Mouse (Mus musculus) midbrain, embryonic 12.5 days (tissue): ENCODE results near the gene Herc3. TPM values are rescaled to one million over a fixed set of nuclear protein-coding genes. Genes with fewer than 3 reads are reported as not detected.

Experiments used
- ATAC-seq: fragments of 200-750 bp; cut with Nextera tagmentation; 2 replicates; pipeline ENCODE4 v1.8.0; 2017; ENCODE audit warnings: low read depth, moderate TSS enrichment, moderate library complexity; ENCODE audit not compliant: low FRiP score
- H3K27ac ChIP-seq: fragments of 300-500 bp; sonication (generic); replicated peaks from 2 replicates; pipeline ENCODE4 v1.5.1; 2016; ENCODE audit warnings: mild to moderate bottlenecking
- H3K27me3 ChIP-seq: fragments of 300-500 bp; sonication (generic); 2 replicates; pipeline ENCODE4 v1.6.1; 2016; ENCODE audit warnings: mild to moderate bottlenecking
- H3K36me3 ChIP-seq: fragments of 300-500 bp; sonication (generic); 2 replicates; pipeline ENCODE4 v1.6.1; 2016
- H3K4me1 ChIP-seq: fragments of 300-500 bp; sonication (generic); 2 replicates; pipeline ENCODE4 v1.6.1; 2016
- H3K4me2 ChIP-seq: fragments of 300-500 bp; sonication (generic); replicated peaks from 2 replicates; pipeline ENCODE4 v1.6.1; 2016; ENCODE audit warnings: mild to moderate bottlenecking, moderate library complexity
- H3K4me3 ChIP-seq: fragments of 300-500 bp; sonication (generic); 2 replicates; pipeline ENCODE4 v1.5.1; 2016; ENCODE audit warnings: mild to moderate bottlenecking
- H3K9ac ChIP-seq: fragments of 300-500 bp; sonication (generic); replicated peaks from 2 replicates; pipeline ENCODE4 v1.6.1; 2016; ENCODE audit warnings: mild to moderate bottlenecking, moderate library complexity
- H3K9me3 ChIP-seq: fragments of 300-500 bp; sonication (generic); 2 replicates; pipeline ENCODE4 v1.6.1; 2016; ENCODE audit warnings: mild to moderate bottlenecking
- WGBS: fragments of 180-500 bp; shearing (Covaris S2); methylation state at CpG from one replicate; pipeline ENCODE4 v1.1.7; 2016; 5-methylcytosine and 5-hydroxymethylcytosine counted together
- polyA plus RNA-seq: library from polyadenylated mRNA; unstranded; fragments of >200 nt; fragmentation: Nextera tagmentation; extraction: Ambion mirVana; gene quantifications from 2 replicates; pipeline ENCODE4 v1.2.1, GENCODE M21; 2016

The Herc3 gene
- polyA plus RNA-seq, 1 experiment from 2014 or later: 15.9 TPM

DNA sequence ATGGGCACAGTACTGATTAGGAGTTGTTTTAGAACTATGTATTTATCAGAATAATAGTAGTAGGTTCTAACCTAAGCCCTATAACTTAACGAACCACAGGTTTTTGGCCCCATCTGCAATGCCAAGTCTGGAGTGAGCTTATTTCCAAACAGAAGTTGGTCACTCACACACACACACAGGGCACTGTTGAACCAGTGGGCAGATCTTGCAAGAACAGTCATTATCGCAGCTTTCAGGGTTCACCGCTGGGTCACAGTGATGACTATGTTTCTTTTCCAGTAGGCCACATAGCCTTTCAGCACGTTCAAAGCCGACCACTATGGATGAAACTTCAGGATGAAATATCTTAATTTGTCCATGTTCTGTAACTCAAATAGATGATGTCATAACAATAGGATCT is 91.2 kb downstream of the Herc3 start:
- H3K4me2 ChIP-seq: no peak overlapping the region
- 89% methylated on average over 5 of the region's 5 CpGs for WGBS
- H3K27me3 ChIP-seq: no peaks in the 10 kb centered on the region
- H3K27ac ChIP-seq: no peak overlapping the region
- H3K4me3 ChIP-seq: no peak overlapping the region
- no peak overlapping the region for H3K9ac ChIP-seq
- no peak for ATAC-seq
- no peaks in the 10 kb centered on the region for H3K4me1 ChIP-seq
- no peaks in the 10 kb centered on the region; the same call in 1 of the 2 replicates for H3K36me3 ChIP-seq
- H3K9me3 ChIP-seq: no peaks in the 10 kb centered on the region

DNA sequence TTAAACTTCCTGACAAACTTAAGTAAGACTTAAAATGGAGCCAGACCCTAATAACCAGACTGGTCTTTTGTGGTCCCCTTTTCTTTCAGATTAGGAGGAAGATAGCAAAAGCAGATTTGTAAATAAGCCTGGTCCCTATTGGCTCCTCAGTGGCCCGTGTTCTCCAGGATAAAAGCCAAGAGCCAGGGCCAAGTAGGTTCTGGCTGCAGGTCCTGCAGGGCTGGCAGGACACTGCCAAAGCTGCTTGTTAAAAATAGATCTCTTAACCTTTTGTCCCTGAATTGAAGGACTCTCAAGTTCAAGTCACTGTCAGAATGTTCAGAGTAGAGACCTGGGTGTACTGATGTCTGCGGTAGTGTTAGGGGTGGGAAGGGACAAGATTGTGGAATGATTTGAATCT is 96.6 kb downstream of the Herc3 start:
- no peaks in the 10 kb centered on the region for H3K9me3 ChIP-seq
- H3K9ac ChIP-seq: no peak overlapping the region
- H3K4me1 ChIP-seq: peaks cover 10% of the 10 kb centered on the region
- H3K36me3 ChIP-seq: no peaks in the 10 kb centered on the region
- 83% methylated on average over 2 of the region's 2 CpGs for WGBS
- no peak overlapping the region for H3K4me2 ChIP-seq
- no peak overlapping the region for H3K27ac ChIP-seq
- ATAC-seq: no peak
- H3K27me3 ChIP-seq: no peaks in the 10 kb centered on the region
- H3K4me3 ChIP-seq: no peak overlapping the region

DNA sequence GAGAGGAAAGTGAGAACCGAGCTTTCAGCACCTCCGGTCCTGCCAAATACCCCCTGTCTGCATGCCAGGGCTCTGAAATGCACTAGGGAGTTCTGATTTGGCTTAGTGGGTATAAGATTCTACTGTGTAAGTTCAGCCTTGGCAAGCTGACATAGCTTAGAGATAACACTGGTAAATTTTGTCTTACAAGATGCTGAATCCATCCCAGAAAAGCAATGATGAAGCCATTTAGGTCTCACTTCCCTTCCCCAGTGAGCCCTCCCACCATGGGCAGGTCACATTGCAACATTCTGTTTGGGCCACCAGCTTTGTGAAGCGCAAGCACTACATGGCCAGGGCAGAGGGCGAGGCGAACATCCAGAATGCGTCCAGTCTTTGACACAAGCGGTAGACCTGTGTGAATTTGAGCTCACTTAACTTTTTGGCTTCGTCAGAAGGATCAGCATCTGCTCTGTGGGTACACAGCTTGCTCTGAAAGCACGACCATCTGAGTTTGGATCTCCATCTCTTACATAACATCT is 98.7 kb downstream of the Herc3 start:
- Histone ChIP-seq H3K9ac (no peak overlapping the region), H3K4me3 (no peak overlapping the region), H3K9me3 (no peaks in the 10 kb centered on the region), H3K4me1 (peaks cover 23% of the 10 kb centered on the region), H3K36me3 (no peaks in the 10 kb centered on the region), H3K4me2 (no peak overlapping the region), H3K27me3 (no peaks in the 10 kb centered on the region), H3K27ac (no peak overlapping the region)
- ATAC-seq: no peak
- 93% methylated on average over 9 of the region's 9 CpGs for WGBS

DNA sequence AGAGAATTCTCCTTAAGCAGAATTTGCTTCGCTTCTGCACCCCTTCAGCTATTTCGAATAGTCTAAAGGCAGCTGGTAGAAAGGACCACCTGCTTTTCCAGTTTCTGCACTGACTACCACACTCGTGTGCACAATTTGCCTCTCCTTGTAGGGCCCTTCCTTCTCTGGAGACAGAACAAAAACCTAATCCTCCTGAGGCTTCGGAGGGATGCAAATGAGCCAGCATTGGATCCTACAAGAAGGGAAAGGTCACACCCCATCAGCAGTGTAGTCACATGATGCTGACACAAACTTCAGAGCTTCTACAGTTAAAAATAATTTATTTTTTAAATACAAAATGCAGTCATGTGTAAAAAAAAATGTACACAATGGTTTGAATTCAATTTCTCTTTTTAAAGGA is 99.9 kb downstream of the Herc3 start:
- H3K27me3 ChIP-seq: no peaks in the 10 kb centered on the region
- WGBS: 35% methylated on average over 4 of the region's 4 CpGs
- H3K4me2 ChIP-seq: no peak overlapping the region
- no peak overlapping the region for H3K9ac ChIP-seq
- peaks cover 23% of the 10 kb centered on the region for H3K4me1 ChIP-seq
- ATAC-seq: no peak
- 0 out of 2 replicates have a peak overlapping the region, but pooled peaks have one; percentile 6 for H3K27ac ChIP-seq
- H3K4me3 ChIP-seq: no peak overlapping the region
- H3K36me3 ChIP-seq: no peaks in the 10 kb centered on the region
- no peaks in the 10 kb centered on the region for H3K9me3 ChIP-seq

DNA sequence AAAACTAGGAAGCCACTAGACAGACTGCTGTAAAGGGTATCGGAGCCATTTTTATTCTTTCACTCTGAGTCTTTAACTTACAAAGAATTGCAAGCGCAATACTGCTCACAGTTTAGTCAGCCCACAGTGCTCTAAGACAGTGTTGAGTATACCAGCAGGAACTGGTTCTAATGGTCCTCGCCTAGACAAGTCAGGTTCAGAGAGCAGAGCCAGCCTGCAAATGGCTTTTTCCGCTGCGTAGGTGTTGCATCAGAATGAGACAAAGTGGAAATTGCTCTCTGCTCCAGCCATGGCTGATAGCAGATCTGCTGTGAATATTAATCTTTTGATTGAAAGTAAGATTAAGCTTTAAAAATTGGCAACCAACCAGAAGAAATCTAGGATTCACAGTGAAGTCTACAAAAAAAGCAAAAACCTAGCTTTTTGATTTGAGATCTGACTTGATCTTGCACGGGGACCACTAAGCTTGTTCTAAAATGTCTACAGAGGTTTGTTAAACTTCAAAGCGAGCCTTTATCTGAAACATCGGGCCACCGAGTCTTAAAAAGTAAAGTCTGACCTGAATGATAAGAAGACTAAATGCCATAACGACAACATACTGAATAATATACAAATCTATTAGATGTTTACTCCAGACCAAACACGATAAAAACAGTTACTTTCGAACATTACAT is 101.4 kb downstream of the Herc3 start:
- H3K27me3 ChIP-seq: no peaks in the 10 kb centered on the region
- peak overlapping the region; percentile 21 for H3K4me2 ChIP-seq

DNA sequence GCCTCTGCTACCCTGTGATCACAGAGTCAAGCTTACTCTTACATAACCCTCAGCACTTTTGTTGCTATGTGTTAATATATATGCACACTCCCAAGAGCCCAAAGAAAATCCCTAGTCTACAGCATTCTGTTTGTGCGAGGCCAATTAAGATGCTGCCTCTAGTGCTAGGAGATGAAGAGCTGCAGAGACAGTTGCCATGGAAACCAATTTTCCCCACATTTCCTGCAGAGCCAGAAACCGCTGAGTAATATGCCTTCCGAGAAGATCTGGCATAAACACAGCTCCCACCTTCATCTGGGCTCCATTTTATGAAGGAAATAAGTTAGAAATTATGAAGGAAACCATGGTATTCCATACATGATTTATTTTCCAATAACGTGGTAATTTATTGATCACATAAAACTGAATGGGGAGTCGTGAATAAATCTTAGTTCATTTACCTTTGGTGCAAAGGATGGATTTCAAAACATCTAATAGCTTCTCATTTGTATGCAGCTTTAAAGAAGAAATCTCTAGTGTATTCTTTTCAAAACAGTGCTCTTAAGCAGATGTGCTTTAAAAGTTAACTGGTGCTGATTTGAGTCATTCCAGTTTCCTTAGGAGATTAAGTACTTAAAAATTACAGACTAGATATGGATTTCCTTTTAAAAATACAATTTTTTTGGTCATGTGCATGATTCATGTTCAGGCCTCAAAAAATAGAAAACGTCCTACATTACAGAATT is 102.1 kb downstream of the Herc3 start:
- no peak overlapping the region for H3K9ac ChIP-seq
- H3K36me3 ChIP-seq: no peaks in the 10 kb centered on the region
- H3K27ac ChIP-seq: peak overlapping the region; percentile 86
- ATAC-seq: peak; percentile 94
- H3K4me2 ChIP-seq: peak overlapping the region; percentile 21
- 36% methylated on average over 6 of the region's 6 CpGs for WGBS
- H3K27me3 ChIP-seq: no peaks in the 10 kb centered on the region
- H3K9me3 ChIP-seq: no peaks in the 10 kb centered on the region
- no peak overlapping the region for H3K4me3 ChIP-seq
- peaks cover 23% of the 10 kb centered on the region for H3K4me1 ChIP-seq

More for the DNA sequence above, 101.4 kb downstream of the Herc3 start:
- Histone ChIP-seq H3K9ac (no peak overlapping the region), H3K9me3 (no peaks in the 10 kb centered on the region), H3K4me3 (no peak overlapping the region), H3K4me1 (peaks cover 23% of the 10 kb centered on the region), H3K27ac (peak overlapping the region; percentile 86), H3K36me3 (no peaks in the 10 kb centered on the region)
- WGBS: 61% methylated on average over 12 of the region's 12 CpGs
- peak; percentile 39 for ATAC-seq

DNA sequence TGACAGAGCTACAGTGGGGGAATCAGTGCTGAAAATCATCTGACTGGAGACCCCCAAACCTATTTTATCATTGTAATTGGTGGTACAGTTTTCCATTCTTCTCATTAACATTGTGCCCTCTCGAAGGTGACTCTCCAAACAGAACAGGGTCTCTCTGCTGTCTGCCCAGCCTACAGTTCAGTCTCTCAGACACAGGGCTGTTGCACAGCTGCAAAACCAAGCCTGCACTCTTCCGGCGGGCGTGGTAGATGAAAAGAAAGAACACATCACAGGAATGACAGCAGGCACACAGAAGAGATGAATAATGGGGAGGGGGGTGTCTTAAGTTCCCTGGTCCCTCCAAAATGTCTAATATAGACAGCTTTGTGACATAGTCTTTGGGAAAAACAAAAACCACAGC is 102.9 kb downstream of the Herc3 start:
- H3K9me3 ChIP-seq: no peaks in the 10 kb centered on the region
- peak; percentile 28 for ATAC-seq
- no peaks in the 10 kb centered on the region for H3K36me3 ChIP-seq
- H3K27ac ChIP-seq: peak overlapping the region; percentile 77
- no peak overlapping the region for H3K9ac ChIP-seq
- H3K4me3 ChIP-seq: no peak overlapping the region
- 32% methylated on average over 4 of the region's 4 CpGs for WGBS
- 0 out of 2 replicates have a peak overlapping the region, but pooled peaks have one; percentile 2 for H3K4me2 ChIP-seq
- H3K4me1 ChIP-seq: peaks cover 23% of the 10 kb centered on the region
- H3K27me3 ChIP-seq: no peaks in the 10 kb centered on the region

DNA sequence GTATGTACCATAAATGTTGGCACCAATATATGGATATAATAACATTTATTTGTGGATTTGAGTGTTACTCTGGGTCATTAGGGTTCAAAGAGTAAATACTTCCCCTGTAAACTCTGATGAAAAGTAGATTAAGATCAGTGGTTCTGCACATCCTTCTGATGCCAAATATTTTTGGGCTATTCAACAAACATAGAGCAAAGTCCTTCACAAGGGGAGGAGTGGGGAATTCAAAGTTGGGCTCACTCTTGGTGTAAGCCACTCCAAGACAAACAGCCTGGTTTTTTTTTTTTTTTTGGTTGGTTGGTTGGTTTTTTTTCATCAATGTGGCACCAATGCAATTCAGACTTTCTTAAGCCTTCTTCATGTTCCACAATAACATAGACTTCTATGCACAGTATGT is 106.5 kb downstream of the Herc3 start:
- no peak overlapping the region for H3K4me3 ChIP-seq
- H3K9ac ChIP-seq: no peak overlapping the region
- ATAC-seq: no peak
- no peak overlapping the region for H3K27ac ChIP-seq
- no peaks in the 10 kb centered on the region for H3K27me3 ChIP-seq
- H3K36me3 ChIP-seq: no peaks in the 10 kb centered on the region
- H3K4me1 ChIP-seq: peaks cover 14% of the 10 kb centered on the region
- H3K4me2 ChIP-seq: no peak overlapping the region
- no peaks in the 10 kb centered on the region for H3K9me3 ChIP-seq

DNA sequence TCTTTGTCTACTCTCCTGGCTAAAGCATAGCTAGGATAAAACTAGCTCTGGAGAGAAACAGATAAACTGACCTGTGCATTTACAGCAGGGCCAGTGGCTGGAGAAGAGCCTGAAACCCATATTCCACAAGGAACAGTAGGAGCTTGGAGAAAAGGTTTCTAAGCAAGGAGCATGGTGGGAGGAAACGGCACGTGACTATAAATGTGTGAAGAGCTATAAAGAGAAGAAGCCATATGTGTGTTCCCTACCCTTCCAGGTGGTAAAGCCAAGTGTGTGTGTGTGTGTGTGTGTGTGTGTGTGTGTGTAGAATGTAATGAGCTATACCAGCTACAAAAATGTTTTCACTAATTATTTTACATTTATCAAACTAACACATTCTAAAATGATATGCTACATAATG is 111.0 kb downstream of the Herc3 start:
- Histone ChIP-seq H3K27ac (no peak overlapping the region), H3K4me2 (no peak overlapping the region), H3K36me3 (no peaks in the 10 kb centered on the region), H3K4me1 (no peaks in the 10 kb centered on the region), H3K4me3 (no peak overlapping the region), H3K27me3 (no peaks in the 10 kb centered on the region), H3K9me3 (no peaks in the 10 kb centered on the region), H3K9ac (no peak overlapping the region)
- 83% methylated on average over 2 of the region's 2 CpGs for WGBS
- ATAC-seq: no peak

DNA sequence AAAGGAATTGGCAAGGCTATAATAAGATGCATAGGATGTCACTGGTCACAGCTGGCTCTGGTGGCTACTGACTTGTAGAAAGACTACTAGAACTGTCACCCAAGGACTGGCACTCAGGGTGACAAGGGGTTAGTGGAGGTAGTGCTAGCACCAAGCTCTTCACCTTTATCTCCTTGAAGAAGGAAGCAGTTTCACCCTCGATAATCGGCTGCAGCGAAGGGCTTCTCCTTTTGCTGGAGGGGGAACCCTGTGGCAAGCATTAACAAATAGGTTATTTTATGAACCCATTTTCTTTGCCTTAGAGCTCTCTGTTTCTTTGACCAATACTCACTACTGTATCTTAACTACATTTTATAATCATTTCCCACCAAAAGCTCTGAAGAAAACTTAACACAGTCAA is 112.7 kb downstream of the Herc3 start:
- Histone ChIP-seq H3K4me2 (no peak overlapping the region), H3K4me3 (no peak overlapping the region), H3K9me3 (no peaks in the 10 kb centered on the region), H3K4me1 (no peaks in the 10 kb centered on the region), H3K9ac (no peak overlapping the region), H3K27ac (no peak overlapping the region), H3K27me3 (no peaks in the 10 kb centered on the region), H3K36me3 (no peaks in the 10 kb centered on the region)
- WGBS: 98% methylated on average over 3 of the region's 3 CpGs
- ATAC-seq: no peak

DNA sequence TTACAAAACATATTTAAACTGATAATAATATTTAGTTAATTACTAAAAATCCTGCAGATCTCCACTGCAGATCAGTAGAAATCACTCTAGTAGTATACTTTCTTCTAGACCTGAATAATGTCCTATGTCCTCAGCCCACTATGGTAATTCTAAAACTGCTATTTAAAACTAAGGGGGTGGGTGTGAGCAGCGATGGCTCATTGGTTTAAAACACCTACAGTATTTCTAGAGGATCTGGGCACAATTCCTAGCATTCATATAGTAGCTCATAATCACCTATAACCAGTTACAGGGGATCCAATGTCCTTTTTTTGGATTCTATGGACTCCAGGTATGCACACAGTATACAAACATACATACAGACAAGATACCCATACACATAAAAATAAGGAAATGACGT is 115.0 kb downstream of the Herc3 start:
- no peaks in the 10 kb centered on the region for H3K9me3 ChIP-seq
- H3K4me2 ChIP-seq: no peak overlapping the region
- H3K9ac ChIP-seq: no peak overlapping the region
- H3K4me3 ChIP-seq: no peak overlapping the region
- no peaks in the 10 kb centered on the region for H3K4me1 ChIP-seq
- no peaks in the 10 kb centered on the region for H3K36me3 ChIP-seq
- no peak for ATAC-seq
- H3K27ac ChIP-seq: no peak overlapping the region
- 72% methylated on average over 2 of the region's 2 CpGs for WGBS
- H3K27me3 ChIP-seq: no peaks in the 10 kb centered on the region

DNA sequence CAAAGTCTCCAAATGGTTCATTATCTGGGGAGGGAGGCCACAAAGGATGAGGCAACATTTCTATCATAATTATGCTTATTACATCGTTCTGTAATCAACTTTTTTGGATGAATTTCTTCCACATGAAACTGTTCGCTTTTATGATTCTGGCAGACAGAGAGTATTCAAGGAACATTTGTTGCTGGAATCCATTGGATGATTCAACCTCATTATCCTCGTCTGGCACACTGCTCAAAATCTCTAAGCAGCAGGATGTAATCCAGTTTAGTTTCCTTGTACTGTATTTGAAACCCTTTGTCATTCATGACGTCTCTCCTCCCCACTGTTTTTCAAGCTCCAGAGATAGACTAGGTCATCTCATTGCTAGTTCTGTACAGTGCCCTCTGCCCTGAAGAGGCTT is 115.6 kb downstream of the Herc3 start:
- Histone ChIP-seq H3K4me1 (no peaks in the 10 kb centered on the region), H3K4me2 (no peak overlapping the region), H3K9me3 (no peaks in the 10 kb centered on the region), H3K27ac (no peak overlapping the region), H3K4me3 (no peak overlapping the region), H3K27me3 (no peaks in the 10 kb centered on the region), H3K9ac (no peak overlapping the region), H3K36me3 (no peaks in the 10 kb centered on the region)
- ATAC-seq: no peak
- 80% methylated on average over 4 of the region's 4 CpGs for WGBS
